Mouse (Mus musculus) adrenal gland (tissue): Measurements from ENCODE around the gene Eogt.

ENCODE experiments used
- intact Hi-C: fragments of 180-260 bp; cut with DNase I; formaldehyde crosslinking; loops from one replicate; pipeline ENCODE4 v1.15.1; 2025

Gene Eogt

DNA sequence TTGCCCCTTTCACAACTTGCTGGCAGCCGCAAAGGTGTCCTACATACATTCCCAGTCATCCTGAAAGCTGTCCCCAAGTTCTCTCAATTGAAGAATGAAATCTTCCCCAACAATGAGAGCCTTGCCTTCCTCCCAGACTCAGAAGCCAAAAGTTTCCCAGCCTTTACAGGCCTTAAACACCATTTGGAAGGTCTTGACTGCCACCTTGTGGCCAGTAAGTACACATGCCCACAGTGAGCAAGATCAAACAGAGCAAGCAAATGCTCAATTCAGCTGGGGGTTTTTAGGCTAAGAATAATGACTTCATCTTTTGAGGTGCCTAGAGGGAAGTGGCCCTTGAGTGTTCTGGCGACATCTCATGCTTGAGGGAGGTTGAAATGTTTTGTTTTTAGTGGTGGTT, 42.2 kb downstream of the Eogt start:
- intact Hi-C loops, result loop anchor here (5.0 kb wide), 2 partner anchors 79 to 99 kb away; no protein-coding TSS in a partner anchor

DNA sequence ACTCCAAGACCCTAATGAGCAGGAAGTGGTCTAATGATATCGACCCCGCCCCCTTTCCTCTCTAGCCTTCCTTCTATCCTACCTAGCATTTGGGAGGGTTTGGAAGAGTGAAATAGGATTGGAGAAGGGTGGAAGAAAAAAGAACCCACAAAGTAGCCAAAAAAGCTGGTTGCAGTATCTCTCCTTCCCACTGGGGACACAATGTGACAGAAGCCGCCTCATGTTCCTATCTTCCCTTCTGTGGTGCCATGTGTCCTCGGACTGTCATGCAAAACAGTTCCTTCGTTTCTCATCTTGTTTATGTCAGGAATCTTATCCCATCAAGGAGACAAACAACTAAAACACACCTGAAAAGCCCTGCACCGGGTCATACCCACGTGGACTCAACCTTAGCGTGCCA, 42.9 kb downstream of the Eogt start:
- intact Hi-C loops, result loop anchor here (5.0 kb wide), 2 partner anchors 79 to 99 kb away; no protein-coding TSS in a partner anchor

DNA sequence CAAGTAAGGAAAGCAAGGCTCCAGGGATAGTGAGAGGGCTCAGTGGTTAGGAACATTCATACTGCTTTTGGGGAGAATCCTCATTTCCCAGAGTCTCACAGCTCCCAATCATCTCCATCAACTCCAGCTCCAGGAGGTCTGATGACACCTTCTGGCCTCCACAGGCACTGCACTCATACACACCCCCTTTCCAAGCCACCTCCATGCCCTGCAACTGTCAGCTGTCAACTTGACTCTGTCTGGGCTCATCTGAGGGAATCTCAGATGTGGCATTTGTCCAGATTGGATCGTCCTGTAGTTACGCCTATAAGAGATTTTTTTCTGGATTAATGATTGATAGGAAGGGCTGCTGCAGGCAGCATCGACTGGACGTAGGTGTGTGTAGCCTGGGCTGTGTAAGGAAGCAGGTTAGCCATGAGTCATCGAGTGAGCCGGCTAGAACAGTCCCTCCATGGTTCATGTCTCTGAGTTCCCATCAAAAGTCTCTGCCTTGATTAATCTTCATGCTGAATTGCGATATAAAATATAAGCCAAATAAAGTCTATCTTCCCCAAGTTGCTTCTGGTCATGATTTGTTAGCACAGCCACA, 44.6 kb downstream of the Eogt start:
- intact Hi-C loops, result no loop called here

DNA sequence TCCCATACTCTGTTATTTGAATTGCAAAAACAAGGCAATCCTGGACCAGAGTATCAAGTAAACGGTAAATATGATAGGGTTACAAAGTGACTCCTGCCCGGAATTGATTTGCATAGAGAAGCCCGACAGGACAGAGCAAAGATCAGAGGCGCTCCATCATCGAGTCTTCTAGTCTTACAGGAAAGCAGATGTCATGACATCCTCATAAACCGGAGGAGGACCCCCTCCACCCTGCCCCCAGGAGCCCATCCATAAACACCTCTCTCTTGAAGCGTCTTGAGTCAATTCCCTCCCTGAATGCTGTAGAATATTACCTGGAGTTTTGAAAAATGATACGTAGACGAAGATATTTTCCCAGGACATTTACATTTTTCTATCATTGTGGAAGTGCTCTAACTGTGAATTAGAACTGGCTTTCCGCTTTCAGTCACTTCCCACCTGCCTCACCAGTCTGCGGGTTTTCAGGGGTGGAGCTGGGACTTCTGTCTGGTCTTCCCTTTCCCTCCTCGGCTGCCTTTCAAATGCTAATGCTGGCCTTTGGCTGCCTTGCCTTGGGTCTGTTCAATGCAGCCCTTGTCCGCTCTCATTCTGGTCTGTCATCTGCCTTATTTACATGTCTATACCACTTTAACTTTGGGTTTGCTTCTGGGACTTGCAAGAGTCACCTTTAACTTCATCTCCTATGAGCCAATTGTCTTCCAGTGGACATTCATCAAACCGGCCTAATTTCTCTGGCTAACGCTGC, 46.9 kb downstream of the Eogt start:
- intact Hi-C loops, result no loop called here

DNA sequence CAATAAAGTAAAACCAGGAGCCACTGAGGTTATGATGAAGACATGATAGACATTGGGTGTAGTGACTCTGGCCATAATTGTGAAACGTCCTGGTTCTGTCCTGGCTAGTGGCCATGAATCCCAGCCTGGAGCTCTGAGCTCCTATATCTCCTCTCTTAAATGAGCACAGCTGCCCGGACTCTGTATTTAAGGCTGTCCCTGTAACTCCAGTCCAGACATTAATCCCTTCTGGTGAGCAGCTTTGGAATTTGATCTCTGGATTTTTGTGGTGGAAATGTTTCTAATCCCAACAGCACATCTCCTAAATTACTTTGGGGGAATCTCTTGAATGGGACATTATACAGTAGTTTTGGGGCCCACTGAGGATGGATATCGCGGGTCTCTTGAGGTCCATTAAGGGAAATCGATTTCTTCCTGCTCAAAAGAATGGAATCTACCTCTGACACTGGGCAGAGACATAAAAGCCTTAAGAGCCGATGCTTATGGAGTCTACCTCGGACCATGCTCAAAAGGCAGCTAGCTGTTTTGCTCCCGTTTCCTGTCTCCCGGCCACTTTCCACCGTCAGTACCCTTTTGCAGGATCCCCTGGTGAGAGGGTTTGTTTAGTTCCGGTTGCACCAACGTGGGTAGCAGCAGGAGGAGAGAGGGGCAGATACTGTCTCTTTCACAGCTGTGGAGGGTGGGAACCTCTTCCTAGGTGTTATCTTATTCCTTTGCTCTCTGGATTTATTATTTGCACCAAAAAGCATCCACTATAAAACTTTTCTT, 47.6 kb downstream of the Eogt start:
- intact Hi-C loops, result no loop called here

DNA sequence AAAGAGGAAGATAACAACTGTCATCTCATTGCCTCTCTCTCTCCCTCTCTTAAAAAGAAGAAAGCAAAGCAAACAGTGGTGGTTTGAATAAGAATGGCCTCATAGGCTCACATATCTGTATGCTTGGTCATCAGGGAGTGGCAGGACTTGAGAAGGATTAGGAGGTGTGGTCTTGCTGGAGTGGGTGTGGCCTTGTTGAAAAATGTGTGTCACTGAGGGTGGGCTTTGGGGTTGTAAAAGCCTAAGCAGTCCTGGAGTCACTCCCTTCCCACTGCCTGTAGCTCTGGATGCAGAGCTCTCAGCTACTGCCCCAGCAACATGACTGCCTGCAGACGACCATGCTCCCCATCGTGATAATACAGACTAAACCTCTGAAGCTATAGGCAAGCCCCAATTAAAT, 66.6 kb downstream of the Eogt start:
- intact Hi-C loops, result no loop called here

DNA sequence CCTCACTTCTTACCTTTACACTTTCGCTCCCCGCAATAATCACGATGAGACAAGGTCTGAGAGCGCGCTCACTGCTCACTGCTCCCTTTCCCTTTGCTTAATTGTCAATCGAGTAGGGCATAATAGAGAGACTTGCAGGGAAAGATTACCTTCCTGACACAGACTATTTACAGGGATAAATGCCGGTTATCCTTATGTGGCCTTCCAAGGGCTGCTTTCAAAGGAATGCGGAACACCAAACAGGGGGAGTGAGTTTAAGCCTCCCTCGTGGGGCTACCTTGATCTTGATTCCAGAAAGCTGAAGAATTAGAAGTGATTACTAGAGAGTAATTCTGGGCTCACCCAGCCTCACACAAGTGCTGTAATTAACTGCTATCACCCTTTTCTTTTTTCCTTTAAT, 69.0 kb downstream of the Eogt start:
- intact Hi-C loops, result no loop called here

DNA sequence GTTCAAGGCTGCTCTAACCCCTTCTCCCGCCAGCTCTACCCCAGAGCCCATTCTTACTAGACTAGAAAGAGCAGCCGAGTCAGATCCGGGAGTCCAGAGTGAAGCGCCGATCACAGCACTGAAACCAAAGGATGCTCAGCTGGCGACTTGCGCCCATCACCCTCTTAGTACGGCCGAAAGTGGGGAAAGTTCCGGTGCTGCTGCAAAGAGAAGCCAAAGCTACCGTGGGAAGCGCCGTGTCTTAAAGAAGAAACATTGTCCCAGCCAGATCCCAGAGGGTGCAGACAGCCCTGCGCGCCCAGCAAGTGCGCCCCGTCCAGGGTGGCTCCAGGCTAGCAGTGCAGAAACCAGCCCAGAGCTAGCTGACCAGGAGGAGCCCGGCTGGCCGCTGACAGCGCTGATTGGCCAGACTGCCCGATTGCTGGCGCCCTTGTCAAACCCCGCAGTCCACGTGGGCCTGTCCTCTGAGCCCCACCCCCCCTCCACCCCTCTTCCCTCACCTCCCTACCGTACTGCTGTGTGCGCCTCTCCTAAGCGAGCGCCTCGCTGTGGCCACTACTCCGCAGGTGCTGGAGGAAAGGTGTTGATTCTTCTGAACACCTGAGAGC, 88.8 kb downstream of the Eogt start, which contains the start of gene Fam19a4:
TSS of gene Fam19a4 (minus strand) at position 340 of the 608 bp plus-strand sequence.
- intact Hi-C loops, result no loop called here
